Mouse (Mus musculus) E14TG2a.4 (cell line): ENCODE data around the gene Lgr5.

Experiments used
- H3K27me3 ChIP-seq: 2 replicates; pipeline ENCODE4 v1.6.1; 2014; ENCODE audit warnings: low read length, control low read depth; ENCODE audit not compliant: insufficient read depth
- H3K36me3 ChIP-seq: 2 replicates; pipeline ENCODE4 v1.6.1; 2014; ENCODE audit warnings: low read length, control low read depth; ENCODE audit not compliant: insufficient read depth
- H3K4me1 ChIP-seq: replicated peaks from 2 replicates; pipeline ENCODE4 v1.6.1; 2014; ENCODE audit warnings: low read depth, low read length, control low read depth
- H3K4me3 ChIP-seq: replicated peaks from 2 replicates; pipeline ENCODE4 v1.5.1; 2014; ENCODE audit warnings: mild to moderate bottlenecking, low read length
- H3K9me3 ChIP-seq: 2 replicates; pipeline ENCODE4 v1.6.1; 2014; ENCODE audit warnings: low read length, control low read depth
- CTCF ChIP-seq: conservative IDR thresholded peaks from 2 replicates; pipeline ENCODE4 v1.5.1; 2014; ENCODE audit warnings: low read length
- NANOG ChIP-seq: IDR thresholded peaks from 2 replicates; pipeline ENCODE4 v1.6.1; 2014; ENCODE audit warnings: borderline replicate concordance, low read length, mixed read lengths
- POU5F1 ChIP-seq: IDR thresholded peaks from 2 replicates; pipeline ENCODE4 v1.6.1; 2014; ENCODE audit warnings: low read length, borderline replicate concordance

Gene Lgr5

DNA sequence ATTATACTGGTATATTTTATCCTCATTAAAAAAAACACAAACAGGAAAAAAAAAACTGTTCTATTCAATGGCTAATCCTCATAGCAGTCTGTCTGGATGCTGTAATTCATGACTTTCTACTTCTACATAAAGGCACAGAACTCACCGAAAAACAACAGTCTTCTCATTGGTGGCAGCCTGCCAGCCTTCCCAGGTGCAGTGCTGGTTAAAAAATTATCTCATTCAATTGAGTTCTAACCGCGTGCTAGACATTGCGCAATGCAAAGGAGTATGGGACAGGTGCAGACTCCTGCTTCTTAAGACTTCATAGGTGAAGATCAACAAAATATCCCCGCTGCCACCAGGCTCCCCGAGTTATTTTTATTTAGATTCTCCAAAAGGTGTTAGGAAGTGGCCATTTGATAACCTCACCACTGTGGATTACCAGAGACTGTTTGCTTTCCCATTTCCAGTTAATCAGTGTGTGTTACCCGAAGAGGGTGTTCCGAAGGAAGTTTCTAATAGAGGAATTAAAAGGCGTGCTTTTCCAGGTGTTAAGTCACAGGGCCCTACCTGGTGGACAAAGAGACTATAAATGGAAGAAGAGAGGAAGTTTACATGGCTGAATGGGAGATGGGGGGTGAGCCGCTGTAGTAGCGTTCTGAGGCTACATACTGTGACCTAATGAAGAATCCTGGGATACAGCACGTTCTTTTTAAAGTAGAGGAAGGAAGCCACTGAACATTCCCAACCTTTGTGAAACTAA is 26.3 kb downstream of the Lgr5 start:
- Histone ChIP-seq H3K4me3 (no peak overlapping the region), H3K27me3 (0 out of 2 replicates have a peak, but pooled peaks cover 3% of the 10 kb centered on the region), H3K4me1 (peaks cover 15% of the 10 kb centered on the region), H3K9me3 (no peaks in the 10 kb centered on the region), H3K36me3 (no peaks in the 10 kb centered on the region)
- TF ChIP-seq POU5F1 (no peak), CTCF (no peak), NANOG (no peak)

DNA sequence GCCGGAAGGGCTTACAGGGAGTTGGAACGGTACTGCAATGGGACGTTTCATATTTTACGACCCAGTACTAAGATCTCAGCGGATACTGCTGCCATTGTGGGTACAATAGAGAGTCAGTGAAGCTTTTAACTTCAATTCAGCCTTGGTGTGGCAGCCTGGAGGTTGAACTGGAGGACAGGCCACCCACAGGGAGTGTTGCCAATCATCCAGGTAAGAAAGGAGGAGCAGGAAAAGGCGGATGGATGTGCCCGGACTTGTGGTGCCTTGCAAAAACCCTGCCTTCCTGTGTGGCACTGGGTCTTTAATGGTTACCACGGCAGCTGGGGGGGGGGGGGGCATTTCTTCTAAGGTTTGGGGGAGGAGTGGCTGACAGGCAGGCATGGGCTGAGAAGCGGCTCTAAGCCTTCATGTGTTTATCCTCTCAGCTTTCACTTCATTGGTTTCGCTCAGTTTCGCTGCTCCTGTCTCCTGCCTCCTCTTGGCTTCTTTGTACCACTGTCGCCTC is 30.8 kb downstream of the Lgr5 start:
- Histone ChIP-seq H3K9me3 (no peaks in the 10 kb centered on the region), H3K4me3 (0 out of 2 replicates have a peak overlapping the region, but pooled peaks have one; percentile 33), H3K4me1 (peaks cover 13% of the 10 kb centered on the region), H3K27me3 (no peaks in the 10 kb centered on the region), H3K36me3 (no peaks in the 10 kb centered on the region)
- TF ChIP-seq POU5F1 (no peak), NANOG (no peak), CTCF (no peak)

GRCm38 (mm10) chr10:115555191-115555765 is 32.3 kb downstream of the Lgr5 start:
- peaks cover 11% of the 10 kb centered on the region for H3K4me1 ChIP-seq
- no peak overlapping the region for H3K4me3 ChIP-seq
- no peaks in the 10 kb centered on the region for H3K9me3 ChIP-seq
- no peaks in the 10 kb centered on the region for H3K36me3 ChIP-seq
- TF ChIP-seq NANOG (no peak), POU5F1 (no peak), CTCF (no peak)
- H3K27me3 ChIP-seq = no peaks in the 10 kb centered on the region

GRCm38 (mm10) chr10:115553352-115554113 is 34.0 kb downstream of the Lgr5 start:
- no peak overlapping the region for H3K4me3 ChIP-seq
- H3K27me3 ChIP-seq = no peaks in the 10 kb centered on the region
- peaks cover 11% of the 10 kb centered on the region for H3K4me1 ChIP-seq
- no peaks in the 10 kb centered on the region for H3K9me3 ChIP-seq
- H3K36me3 ChIP-seq = no peaks in the 10 kb centered on the region
- no peak for TF ChIP-seq CTCF

- Histone ChIP-seq H3K36me3 (no peaks in the 10 kb centered on the region), H3K4me1 (no peaks in the 10 kb centered on the region), H3K9me3 (no peaks in the 10 kb centered on the region), H3K27me3 (no peaks in the 10 kb centered on the region), H3K4me3 (no peak overlapping the region)
- no peak for TF ChIP-seq NANOG
- TF ChIP-seq CTCF = no peak
- no peak for TF ChIP-seq POU5F1
These were observed 36.5 kb downstream of the Lgr5 start for GRCm38 (mm10) chr10:115551069-115551468.

DNA sequence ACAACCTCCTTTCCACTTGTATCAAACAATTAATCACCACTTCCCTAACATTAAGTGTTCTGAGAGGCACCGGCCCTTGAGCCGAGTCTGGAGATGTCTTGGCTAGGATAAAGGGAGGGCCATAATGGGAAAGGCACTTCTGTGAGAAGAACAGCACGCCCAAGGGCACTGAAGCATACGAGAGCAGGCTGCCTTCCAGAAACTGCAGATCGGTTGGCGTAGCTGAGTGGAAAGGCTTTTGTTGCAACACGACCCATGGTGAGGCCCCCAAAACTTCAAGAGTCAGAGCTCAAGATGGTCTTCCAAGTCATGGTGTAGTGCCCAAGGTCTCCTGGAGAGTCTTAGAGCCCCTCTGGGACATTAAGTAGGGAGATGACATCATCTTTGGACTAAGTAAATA is 37.3 kb downstream of the Lgr5 start:
- Histone ChIP-seq H3K9me3 (peaks cover 2% of the 10 kb centered on the region; the same call in 1 of the 2 replicates), H3K4me3 (no peak overlapping the region), H3K27me3 (no peaks in the 10 kb centered on the region), H3K36me3 (no peaks in the 10 kb centered on the region), H3K4me1 (no peaks in the 10 kb centered on the region)
- no peak for TF ChIP-seq CTCF
- no peak for TF ChIP-seq NANOG
- TF ChIP-seq POU5F1 = no peak

DNA sequence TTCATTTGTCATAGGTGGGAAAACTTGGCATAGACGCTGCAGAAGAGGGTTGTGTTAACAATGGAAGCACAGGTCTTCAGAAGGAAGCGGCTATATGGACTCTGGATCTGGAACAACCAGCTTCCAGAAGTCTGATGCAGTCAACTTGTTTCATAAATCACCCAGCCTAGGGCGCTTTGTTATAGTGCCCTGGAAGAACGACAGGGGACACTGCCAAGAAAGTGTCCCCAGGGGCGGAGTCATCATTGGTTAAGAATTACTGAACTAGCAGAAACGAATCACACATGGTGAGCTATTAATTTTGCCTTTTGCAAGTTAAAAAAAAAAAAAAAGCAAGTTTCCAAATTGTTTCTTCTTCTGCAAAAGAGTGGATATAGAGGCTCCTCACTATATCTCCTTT is 44.7 kb downstream of the Lgr5 start:
- TF ChIP-seq CTCF (no peak), NANOG (no peak)
- H3K36me3 ChIP-seq = no peaks in the 10 kb centered on the region
- H3K9me3 ChIP-seq = peaks cover 5% of the 10 kb centered on the region; the same call in 1 of the 2 replicates
- no peaks in the 10 kb centered on the region for H3K4me1 ChIP-seq
- H3K4me3 ChIP-seq = no peak overlapping the region
- H3K27me3 ChIP-seq = no peaks in the 10 kb centered on the region

DNA sequence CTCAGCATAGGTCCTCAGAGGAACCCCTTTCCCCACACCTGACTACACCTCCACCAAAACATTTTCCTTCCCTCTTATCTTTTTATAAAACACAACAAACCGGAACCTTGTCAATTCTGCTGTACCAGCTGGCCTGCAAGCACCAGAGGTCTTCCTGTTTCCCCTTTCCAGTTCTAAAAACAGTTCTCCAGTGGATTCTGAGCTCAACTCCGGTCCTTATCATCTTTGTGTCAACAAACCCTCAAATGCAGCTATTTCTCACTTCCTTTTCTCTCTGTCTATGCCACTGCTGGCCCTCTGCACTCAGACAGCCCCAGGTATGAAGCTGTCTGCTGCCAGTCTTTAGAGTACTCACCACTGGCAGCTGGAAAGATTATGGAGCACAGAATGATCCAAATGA is 56.8 kb downstream of the Lgr5 start:
- no peaks in the 10 kb centered on the region for H3K4me1 ChIP-seq
- no peaks in the 10 kb centered on the region for H3K36me3 ChIP-seq
- no peak overlapping the region for H3K4me3 ChIP-seq
- peaks cover 10% of the 10 kb centered on the region; the same call in 1 of the 2 replicates for H3K9me3 ChIP-seq
- peaks cover 11% of the 10 kb centered on the region; the same call in 1 of the 2 replicates for H3K27me3 ChIP-seq
- TF ChIP-seq POU5F1 (no peak), CTCF (no peak), NANOG (no peak)

DNA sequence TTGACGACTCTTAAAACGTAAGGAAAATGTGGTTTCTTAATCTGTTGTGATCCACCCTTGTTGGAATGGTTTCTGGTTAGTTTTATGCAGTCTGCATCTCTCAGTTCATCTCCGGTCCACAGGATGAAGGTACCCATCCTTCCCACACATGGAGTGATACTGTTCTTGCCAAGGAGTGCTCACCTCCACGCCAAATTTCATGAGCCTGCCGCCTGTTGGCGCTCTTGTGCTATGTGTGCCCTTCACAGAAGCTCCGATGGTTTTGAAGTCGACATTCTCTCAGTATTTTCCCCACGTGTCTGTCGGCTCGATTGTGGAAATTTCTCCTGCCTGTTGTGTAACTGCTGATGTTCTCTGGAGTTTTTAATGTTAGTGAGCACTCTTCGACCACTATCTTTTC is 57.8 kb downstream of the Lgr5 start:
- Histone ChIP-seq H3K9me3 (peaks cover 10% of the 10 kb centered on the region; the same call in 1 of the 2 replicates), H3K36me3 (no peaks in the 10 kb centered on the region), H3K4me3 (no peak overlapping the region), H3K4me1 (no peaks in the 10 kb centered on the region), H3K27me3 (peaks cover 11% of the 10 kb centered on the region; the same call in 1 of the 2 replicates)
- peak; percentile 14 for TF ChIP-seq CTCF
- TF ChIP-seq NANOG = no peak
- TF ChIP-seq POU5F1 = no peak
